Mouse (Mus musculus) T-helper 2 cell (primary cell): ENCODE measurements at regions not wholly inside any gene's neighbourhood (a gene's known extent, or its start where the extent isn't known, plus 50 kb on each side); places are given as distances from the start of the nearest gene placed in this dataset.
"Not testable (repeated sequence)": the region's sequence is repeated elsewhere in the genome, so short reads cannot be mapped to it uniquely, and the experiment has no call there.

Source experiments
- in situ Hi-C: fragments of 300-600 bp; cut with MboI, MseI; formaldehyde crosslinking; loops from one replicate; pipeline ENCODE4 v1.15.1; 2025; ENCODE audit warnings: high pct_unique_total_duplicates

DNA sequence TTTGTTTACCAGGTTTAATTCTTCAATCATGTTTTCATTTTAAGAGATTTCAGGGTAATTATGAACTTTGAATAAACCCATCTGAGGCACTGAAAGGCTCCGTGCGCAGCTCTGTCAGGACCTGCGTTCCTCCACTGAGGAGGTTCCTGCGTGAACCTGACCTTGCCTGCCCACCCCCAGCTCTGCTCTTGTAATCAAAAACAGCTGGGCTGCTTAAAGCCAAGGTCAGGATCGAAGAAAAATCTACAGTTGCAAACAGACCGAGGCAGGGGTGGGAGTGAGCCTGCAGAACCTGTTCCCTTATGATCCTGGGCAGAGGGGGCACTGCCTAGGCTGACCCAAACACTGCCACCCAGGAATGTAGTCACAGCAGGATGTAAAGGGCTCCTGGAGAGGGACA, 134.8 kb upstream of the Bcor start:
- in situ Hi-C loops, result no loop called here

DNA sequence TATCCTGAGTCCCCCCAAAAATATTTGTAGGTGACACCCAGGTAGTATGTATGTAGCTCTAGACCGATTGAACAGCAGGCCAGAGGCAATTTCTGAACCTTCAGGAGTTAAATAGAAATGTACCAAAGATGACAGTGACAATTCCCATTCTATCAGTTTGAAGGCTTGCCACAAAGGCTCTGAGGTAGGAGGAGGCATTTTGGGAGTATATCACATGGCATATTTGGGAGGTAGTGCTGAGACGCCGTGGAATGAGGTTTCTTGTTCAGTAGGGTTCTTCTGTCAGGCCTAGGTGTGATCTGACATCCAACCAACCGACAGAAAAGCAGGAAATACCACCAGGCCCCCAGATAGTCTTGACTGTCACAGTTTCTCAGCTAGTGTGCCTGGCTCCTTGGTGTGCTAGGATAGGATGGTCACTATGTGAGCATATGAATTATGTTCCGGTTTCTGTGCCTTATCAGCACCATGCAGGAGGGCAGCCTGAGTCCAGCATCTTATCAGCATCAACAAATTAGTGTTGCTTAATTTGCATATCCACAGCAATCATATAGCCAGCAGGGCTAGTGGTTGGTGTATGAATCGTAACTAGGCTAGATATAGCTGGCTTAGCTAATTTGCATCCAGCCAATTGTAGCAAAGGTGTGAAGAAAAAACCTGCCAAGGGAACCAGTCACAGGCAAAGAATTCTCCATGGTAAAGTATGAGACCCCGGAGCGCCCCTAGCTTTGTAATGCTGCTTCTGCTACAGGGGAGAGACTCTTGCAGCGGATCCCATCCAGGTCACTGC, 136.3 kb upstream of the Bcor start:
- in situ Hi-C loops, result no loop called here

DNA sequence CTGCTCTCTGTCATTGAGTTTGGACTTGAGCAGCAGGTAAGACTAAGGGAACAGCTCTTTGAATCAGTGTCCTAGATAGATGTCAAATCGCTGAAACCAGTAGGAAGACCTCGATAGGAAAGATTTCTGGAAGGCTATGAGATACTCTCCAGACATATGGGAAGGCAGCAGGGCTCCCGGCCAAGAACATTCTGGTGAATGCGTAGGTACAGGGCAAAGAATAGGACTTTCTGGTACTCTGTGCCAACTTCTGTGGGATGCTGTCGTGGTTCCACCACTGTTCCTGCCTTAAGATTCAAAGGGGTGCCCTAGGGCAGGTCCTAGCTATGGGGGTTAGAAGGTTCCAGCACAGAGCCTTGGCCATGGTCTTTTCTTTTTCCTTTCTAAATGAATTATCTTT, 138.5 kb upstream of the Bcor start:
- in situ Hi-C loops, result no loop called here

DNA sequence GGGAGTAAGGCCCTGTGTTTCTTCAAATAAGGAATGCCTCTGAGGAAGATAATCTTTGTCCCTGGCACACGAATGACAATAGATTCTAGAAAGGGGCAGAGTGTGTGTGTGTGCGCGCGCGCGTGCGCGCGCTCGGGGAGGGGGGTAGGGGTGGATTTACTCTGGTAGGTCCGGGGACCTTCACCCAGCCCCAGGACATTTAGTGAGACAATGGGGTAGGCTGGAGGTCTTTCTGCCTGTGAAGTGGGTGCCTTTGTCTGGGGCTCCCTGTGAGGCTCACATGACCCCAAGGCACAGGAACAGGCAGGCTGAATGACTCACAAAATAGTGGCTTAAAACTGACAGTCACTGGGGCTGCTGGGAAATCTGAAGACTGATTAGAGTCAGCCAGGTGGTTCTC, 139.1 kb upstream of the Bcor start:
- in situ Hi-C loops, result no loop called here

GRCm38 (mm10) chrX:12304678-12305077, 144.5 kb upstream of the Bcor start:
- in situ Hi-C loops, result no loop called here

DNA sequence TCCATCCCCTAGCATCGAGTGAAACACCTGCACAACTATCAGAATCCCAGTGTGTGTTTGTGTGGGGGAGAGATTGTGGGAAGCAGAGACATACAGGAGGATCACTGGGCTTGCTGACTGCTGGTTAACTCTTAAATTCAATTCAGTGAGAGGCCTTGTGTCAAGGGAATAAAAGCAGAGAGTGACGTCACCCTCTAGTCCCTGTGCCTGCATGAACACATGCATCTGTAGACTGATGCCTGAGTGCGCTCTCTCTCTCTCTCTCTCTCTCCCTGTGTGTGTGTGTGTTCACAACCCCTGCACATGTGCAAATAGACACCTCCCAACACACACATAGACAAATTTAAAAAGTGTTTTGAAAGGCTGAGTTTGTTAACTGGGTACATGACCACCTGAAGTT, 146.8 kb upstream of the Bcor start:
- in situ Hi-C loops, result no loop called here

- in situ Hi-C loops, result no loop called here
Observed at GRCm38 (mm10) chrX:12312534-12312933, 152.4 kb upstream of the Bcor start.

DNA sequence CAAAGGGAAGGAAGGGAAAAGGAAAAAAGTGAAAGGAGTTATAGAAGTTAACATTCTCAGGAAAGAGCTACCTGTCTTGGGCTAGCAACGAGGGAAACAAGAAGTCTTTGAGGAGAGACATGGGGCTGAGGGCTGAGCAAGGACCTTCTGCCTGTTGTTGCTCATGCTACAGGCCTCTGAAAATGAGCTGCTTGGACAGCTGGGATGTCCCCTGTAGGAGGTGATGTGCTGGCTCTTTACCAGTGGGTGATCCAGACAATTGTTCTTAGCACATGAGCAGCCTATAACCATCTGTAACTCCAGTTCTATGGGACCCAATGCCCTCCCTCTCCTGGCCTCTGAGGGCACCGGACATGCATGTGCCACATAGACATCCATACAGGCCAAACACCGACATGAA, 155.5 kb upstream of the Bcor start:
- in situ Hi-C loops, result no loop called here

- in situ Hi-C loops, result not testable (repeated sequence)
Observed at GRCm38 (mm10) chrX:12317488-12317887, 157.3 kb upstream of the Bcor start.

- in situ Hi-C loops, result no loop called here
Observed at GRCm38 (mm10) chrX:12318848-12319651, 158.9 kb upstream of the Bcor start.

DNA sequence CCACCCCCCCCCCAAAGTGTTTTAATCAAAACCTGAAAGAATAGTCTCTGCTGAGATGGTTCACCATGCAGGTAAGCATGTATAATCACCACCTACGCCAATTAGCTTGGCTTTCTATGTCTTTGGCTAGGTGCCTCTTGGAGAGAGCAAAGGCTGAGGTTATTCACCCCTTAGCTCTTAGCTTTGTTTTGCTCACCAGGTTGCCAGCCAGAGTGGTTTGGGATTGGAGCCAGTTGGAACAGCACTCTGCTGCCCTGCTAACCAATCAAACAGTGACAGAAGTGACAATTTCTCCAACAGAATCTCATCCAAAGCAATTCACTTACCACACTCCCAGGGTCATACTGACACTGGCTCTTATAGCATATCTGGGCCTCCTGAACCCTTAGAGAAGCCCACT, 162.3 kb upstream of the Bcor start:
- in situ Hi-C loops, result no loop called here

DNA sequence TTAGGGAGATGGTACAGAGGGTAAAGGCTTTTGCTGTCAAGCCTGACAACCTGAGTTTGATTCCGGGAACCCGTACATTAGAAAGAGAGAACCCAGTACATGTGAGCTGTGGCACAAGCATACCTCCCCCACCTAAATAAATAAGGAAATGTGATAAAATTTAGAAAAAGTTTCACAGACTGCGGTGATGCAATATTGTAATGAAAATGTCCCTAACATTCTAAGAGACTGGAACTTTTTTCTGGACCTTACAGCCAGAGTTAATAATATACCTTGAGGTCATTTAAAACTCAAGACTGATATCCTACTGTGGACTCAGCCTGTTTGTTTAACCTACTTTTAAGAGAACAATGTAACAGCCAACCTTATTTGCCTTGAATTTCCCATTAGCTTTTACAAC, 163.1 kb upstream of the Bcor start:
- in situ Hi-C loops, result no loop called here

- in situ Hi-C loops, result no loop called here
Observed at GRCm38 (mm10) chrX:12323812-12324211, 163.7 kb upstream of the Bcor start.

GRCm38 (mm10) chrX:12327464-12327863, 167.3 kb upstream of the Bcor start:
- in situ Hi-C loops, result no loop called here

DNA sequence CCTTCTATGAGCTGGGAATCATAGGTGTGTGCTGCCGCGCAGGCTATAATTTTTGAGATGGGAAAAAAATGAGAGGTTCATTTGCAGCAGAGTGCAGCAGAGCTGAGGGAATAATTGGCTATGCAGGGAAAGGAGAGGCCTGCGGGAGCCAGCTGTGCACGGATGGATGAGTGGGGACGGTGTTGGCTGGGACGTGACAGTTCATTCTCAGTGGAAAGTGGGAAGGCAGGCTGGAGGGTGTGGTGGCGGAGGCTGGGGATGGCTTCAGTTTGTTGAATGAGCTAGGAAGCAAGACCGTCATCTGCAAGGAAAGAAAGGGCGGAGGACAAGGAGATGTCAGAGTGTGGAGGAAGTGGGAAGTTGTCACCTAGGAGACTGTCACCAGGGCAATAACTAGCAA, 180.4 kb upstream of the Bcor start:
- in situ Hi-C loops, result no loop called here

- in situ Hi-C loops, result no loop called here
Observed at GRCm38 (mm10) chrX:12341356-12341965, 181.3 kb upstream of the Bcor start.

GRCm38 (mm10) chrX:12344805-12345555, 184.8 kb upstream of the Bcor start:
- in situ Hi-C loops, result no loop called here

DNA sequence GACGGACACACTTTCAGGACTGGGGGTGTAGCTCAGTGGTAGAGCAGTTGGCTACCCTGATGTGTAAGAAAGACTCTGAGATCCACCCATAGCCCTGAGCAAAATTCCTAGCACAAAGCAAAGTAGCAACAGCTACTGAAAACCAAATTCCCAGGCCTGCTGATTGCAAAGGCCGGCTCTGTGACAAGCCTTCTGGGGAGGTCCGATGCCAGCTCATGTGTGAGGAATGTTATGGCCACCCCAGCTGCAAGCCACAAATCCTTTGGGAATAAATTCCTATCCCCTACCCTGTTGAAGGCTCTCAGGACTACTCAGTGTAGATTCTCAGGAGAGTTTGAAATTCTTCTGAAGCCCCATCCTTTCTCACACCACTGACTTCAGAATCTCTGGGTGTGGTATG, 186.7 kb upstream of the Bcor start:
- in situ Hi-C loops, result no loop called here

DNA sequence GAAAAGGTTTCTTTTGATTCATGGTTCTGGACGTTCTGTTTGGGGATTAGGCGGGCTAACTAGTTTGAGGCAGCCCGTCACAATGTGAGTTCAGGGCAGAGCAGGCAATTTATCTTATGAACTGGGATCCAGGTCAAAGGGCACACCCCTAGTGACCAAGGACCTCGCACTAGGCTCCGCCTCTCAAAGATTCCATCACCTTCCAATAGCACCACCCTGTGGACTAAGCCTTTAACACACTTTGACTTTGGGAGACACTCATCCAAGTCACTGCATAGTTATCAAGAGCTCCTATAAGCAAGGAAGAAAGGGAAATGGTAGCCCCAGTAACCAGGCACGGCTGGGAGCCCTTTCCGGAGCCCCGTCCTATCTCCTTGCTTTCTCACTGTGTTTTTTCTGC, 188.0 kb upstream of the Bcor start:
- in situ Hi-C loops, result no loop called here

- in situ Hi-C loops, result no loop called here
Observed at GRCm38 (mm10) chrX:12354875-12355274, 194.7 kb upstream of the Bcor start.

DNA sequence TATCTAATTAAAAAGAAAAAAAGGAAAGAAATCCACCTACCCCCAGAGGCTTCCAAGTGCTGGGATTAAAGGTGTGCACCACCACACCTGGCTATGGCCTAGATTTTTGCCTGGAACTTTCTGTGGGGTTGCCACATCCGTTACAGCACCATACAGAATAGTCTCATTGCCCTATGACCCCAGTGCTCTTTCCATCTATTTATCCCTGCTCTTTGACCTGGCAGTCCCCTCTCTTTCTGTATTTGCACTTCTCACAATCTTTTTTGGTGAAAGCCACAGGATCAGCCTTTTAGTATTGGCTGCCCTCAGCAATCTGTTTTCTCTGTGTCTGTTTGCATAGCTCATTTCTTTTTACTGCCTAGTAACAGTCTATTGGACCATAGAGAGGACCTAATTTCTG, 197.9 kb upstream of the Bcor start:
- in situ Hi-C loops, result no loop called here
